Mouse (Mus musculus) myocyte (in vitro differentiated cells): Measurements from ENCODE around the gene Lrrc66.

Experiments
- E2F4 ChIP-seq: IDR thresholded peaks from one replicate; pipeline ENCODE4 v1.6.1; 2011; ENCODE audit warnings: mild to moderate bottlenecking, control low read depth, moderate library complexity; ENCODE audit not compliant: insufficient read depth
- MAX ChIP-seq: IDR thresholded peaks from one replicate; pipeline ENCODE4 v1.6.1; 2011; ENCODE audit warnings: low read depth, mild to moderate bottlenecking, control low read depth
- POLR2AphosphoS2 ChIP-seq: IDR thresholded peaks from one replicate; pipeline ENCODE4 v1.6.1; 2011; ENCODE audit warnings: low read depth, control low read depth; ENCODE audit not compliant: insufficient read length
- TCF12 ChIP-seq: IDR thresholded peaks from one replicate; pipeline ENCODE4 v1.6.1; 2011; ENCODE audit warnings: mild to moderate bottlenecking, control low read depth; ENCODE audit not compliant: poor library complexity, insufficient read depth, severe bottlenecking
- TCF3 ChIP-seq: IDR thresholded peaks from one replicate; pipeline ENCODE4 v1.6.1; 2011; ENCODE audit warnings: low read depth, control low read depth; ENCODE audit not compliant: insufficient read length
- USF1 ChIP-seq: IDR thresholded peaks from one replicate; pipeline ENCODE4 v1.6.1; 2011; ENCODE audit warnings: low read depth, mild to moderate bottlenecking, control low read depth, moderate library complexity

DNA sequence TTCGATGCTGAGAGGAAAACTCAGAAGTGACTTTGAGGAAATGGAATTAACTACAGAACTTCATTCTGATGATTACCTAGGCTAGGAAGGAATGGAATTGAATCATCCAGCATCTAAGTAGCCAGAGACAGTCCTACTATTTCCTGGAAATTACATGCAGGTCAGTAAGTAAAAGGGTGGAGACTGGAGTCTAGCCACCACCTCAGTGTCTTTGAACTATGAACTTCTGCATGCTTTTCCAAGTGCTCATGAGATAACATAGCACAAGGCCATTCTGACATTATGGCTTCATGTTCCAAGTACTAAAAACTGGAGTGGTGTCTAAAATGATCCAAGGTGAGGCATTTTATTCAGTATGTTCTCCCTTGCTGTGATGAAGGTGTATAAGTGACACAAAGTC is 6.8 kb downstream of the Lrrc66 start:
- no peak for TF ChIP-seq POLR2AphosphoS2
- no peak for TF ChIP-seq TCF12
- TF ChIP-seq USF1, result no peak
- no peak for TF ChIP-seq E2F4
- no peak for TF ChIP-seq TCF3
- TF ChIP-seq MAX, result no peak
